Mouse (Mus musculus) midbrain, postnatal 0 days (tissue): Measurements from ENCODE around the gene Tubg2. TPM values are rescaled to one million over a fixed set of nuclear protein-coding genes. Genes with fewer than 3 reads are reported as not detected.

Experiments used
- ATAC-seq: fragments of 200-750 bp; cut with Nextera tagmentation; 2 replicates; pipeline ENCODE4 v1.8.0; 2017; ENCODE audit warnings: moderate number of reproducible peaks, mild to moderate bottlenecking, moderate TSS enrichment, moderate library complexity; ENCODE audit not compliant: low FRiP score
- DNase-seq: peaks from one replicate; pipeline ENCODE4 v3.0.0-alpha.2; 2015; ENCODE audit warnings: low spot score
- H3K27ac ChIP-seq: fragments of 300-500 bp; sonication (generic); 2 replicates; pipeline ENCODE4 v1.5.1; 2014; ENCODE audit warnings: low read depth, mild to moderate bottlenecking, low read length, mixed read lengths
- H3K27me3 ChIP-seq: fragments of 300-500 bp; sonication (generic); 2 replicates; pipeline ENCODE4 v1.6.1; 2014; ENCODE audit warnings: low read length, control low read depth, mixed read lengths; ENCODE audit not compliant: insufficient read depth
- H3K36me3 ChIP-seq: fragments of 300-500 bp; sonication (generic); 2 replicates; pipeline ENCODE4 v1.6.1; 2014; ENCODE audit warnings: low read length, control low read depth, mixed read lengths; ENCODE audit not compliant: insufficient read depth
- H3K4me1 ChIP-seq: fragments of 300-500 bp; sonication (generic); 2 replicates; pipeline ENCODE4 v1.6.1; 2014; ENCODE audit warnings: mild to moderate bottlenecking, control low read depth, antibody characterized with exemption, low read length, mixed read lengths; ENCODE audit not compliant: insufficient read depth
- H3K4me2 ChIP-seq: fragments of 300-500 bp; sonication (generic); 2 replicates; pipeline ENCODE4 v1.6.1; 2014; ENCODE audit warnings: low read depth, mild to moderate bottlenecking, low read length, mixed read lengths; ENCODE audit not compliant: poor library complexity, severe bottlenecking
- H3K4me3 ChIP-seq: fragments of 300-500 bp; sonication (generic); 2 replicates; pipeline ENCODE4 v1.5.1; 2014; ENCODE audit warnings: low read depth, mild to moderate bottlenecking, low read length, moderate library complexity
- H3K9ac ChIP-seq: fragments of 300-500 bp; sonication (generic); replicated peaks from 2 replicates; pipeline ENCODE4 v1.6.1; 2014; ENCODE audit warnings: mild to moderate bottlenecking, low read length, moderate library complexity, mixed read lengths; ENCODE audit not compliant: poor library complexity, severe bottlenecking
- H3K9me3 ChIP-seq: fragments of 300-500 bp; sonication (generic); 2 replicates; pipeline ENCODE4 v1.6.1; 2016; ENCODE audit warnings: low read length, control low read depth
- CTCF ChIP-seq: IDR thresholded peaks from 2 replicates; pipeline ENCODE4 v1.5.1; 2016; ENCODE audit warnings: antibody characterized with exemption, mild to moderate bottlenecking
- WGBS: fragments of 180-500 bp; shearing (Covaris S2); extraction: QIAGEN DNeasy Blood & Tissue Kit; methylation state at CpG from one replicate; pipeline ENCODE4 v1.1.7; 2014; 5-methylcytosine and 5-hydroxymethylcytosine counted together
- microRNA-seq: library from miRNA; unstranded; fragments of <30 nt; microRNA quantifications from one replicate; pipeline ENCODE4, GENCODE M21; 2016; ENCODE audit warnings: borderline number of aligned reads
- polyA plus RNA-seq: library from polyadenylated mRNA; unstranded; fragments of >200 nt; fragmentation: Nextera tagmentation; extraction: Ambion mirVana; gene quantifications from 2 replicates; pipeline ENCODE4 v1.2.1, GENCODE M21; 2015
- total RNA-seq: library from RNA; depleted of rRNA; stranded (reverse); fragments of >200 nt; gene quantifications from 2 replicates; pipeline ENCODE4 v1.2.3, GENCODE M21; 2014; rRNA removed

Gene Tubg2
- total and polyA plus RNA-seq, 2 experiments from 2014 or later, result 40.6 to 86.1 TPM

DNA sequence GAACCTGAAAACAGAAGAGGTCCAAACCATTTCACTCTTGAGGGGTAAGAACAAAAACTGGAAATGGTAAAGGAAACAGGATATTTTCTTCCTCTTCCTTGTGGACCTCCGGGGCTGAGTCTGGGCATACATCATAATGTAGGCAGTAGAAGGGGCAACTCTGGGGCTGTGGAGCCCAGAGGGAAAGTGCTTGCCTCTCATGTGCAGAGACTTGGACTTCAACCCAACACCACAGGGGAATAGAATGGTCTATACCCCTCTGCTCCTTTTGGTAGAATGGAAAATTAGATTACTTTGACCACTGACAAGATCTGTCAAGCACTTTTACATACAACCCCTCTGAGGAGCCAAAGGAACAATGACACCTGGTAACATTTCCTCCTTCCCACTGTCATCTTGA lies 39.4 kb downstream of the Tubg2 start:
- H3K4me2 ChIP-seq, result no peak overlapping the region
- ATAC-seq (no peak), DNase-seq (no peak)
- H3K9me3 ChIP-seq, result no peaks in the 10 kb centered on the region
- H3K27me3 ChIP-seq, result no peaks in the 10 kb centered on the region
- 86% methylated on average over 1 of the region's 1 CpGs for WGBS
- H3K9ac ChIP-seq, result no peak overlapping the region
- no peak overlapping the region for H3K4me3 ChIP-seq
- H3K36me3 ChIP-seq, result peaks cover 47% of the 10 kb centered on the region
- TF ChIP-seq CTCF, result no peak
- H3K4me1 ChIP-seq, result no peaks in the 10 kb centered on the region
- no peak overlapping the region for H3K27ac ChIP-seq

DNA sequence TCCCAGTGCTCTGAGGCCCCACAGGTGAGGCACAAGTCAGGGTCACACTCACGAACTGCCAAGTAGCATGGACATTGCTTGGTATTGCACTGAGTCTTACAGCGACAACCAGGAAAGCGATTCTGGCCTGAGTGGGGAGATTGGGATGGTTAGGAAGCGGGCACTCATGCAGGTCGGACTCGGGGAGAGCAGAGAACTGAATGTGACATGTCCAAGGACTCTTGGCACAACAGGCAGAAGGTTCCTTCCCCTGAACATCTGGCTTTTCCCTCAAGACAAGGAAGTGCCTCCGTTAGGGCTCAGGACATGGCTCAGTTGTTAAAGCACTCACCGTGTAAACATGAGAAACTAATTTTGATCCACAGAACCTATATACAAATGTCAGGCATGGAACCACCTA lies 39.9 kb downstream of the Tubg2 start:
- H3K36me3 ChIP-seq, result peaks cover 50% of the 10 kb centered on the region
- no peak overlapping the region for H3K4me2 ChIP-seq
- 89% methylated on average over 8 of the region's 8 CpGs for WGBS

DNA sequence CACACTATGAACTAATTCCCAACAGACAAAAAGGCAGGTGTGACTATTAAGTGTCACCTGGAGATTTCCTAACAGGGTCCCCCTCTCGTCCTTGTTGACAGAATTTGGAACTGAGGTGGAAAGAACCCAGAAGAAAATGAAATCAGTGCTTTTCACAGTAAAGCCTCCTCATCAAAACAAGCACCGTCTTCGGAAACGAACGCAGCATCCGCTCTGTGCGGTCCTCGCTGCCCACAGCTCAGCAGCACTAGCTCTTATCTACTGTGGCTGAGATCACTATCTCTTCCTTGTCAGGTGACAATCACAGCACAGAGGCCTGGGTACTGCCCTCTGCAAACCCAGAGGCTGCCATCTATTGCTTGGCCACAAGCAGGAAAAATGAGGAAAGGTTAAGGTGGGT lies 40.5 kb downstream of the Tubg2 start:
- Histone ChIP-seq H3K4me2 (no peak overlapping the region), H3K9me3 (no peaks in the 10 kb centered on the region), H3K9ac (no peak overlapping the region), H3K27ac (no peak overlapping the region), H3K4me3 (no peak overlapping the region), H3K36me3 (peaks cover 52% of the 10 kb centered on the region), H3K27me3 (no peaks in the 10 kb centered on the region), H3K4me1 (no peaks in the 10 kb centered on the region)
- TF ChIP-seq CTCF, result no peak
- WGBS, result 92% methylated on average over 8 of the region's 8 CpGs
- DNase-seq (no peak), ATAC-seq (no peak)

More for the DNA sequence above, 39.9 kb downstream of the Tubg2 start:
- ATAC-seq (no peak), DNase-seq (no peak)
- Histone ChIP-seq H3K4me1 (no peaks in the 10 kb centered on the region), H3K9me3 (no peaks in the 10 kb centered on the region), H3K27me3 (no peaks in the 10 kb centered on the region), H3K27ac (no peak overlapping the region), H3K4me3 (no peak overlapping the region), H3K9ac (no peak overlapping the region)
- no peak for TF ChIP-seq CTCF

DNA sequence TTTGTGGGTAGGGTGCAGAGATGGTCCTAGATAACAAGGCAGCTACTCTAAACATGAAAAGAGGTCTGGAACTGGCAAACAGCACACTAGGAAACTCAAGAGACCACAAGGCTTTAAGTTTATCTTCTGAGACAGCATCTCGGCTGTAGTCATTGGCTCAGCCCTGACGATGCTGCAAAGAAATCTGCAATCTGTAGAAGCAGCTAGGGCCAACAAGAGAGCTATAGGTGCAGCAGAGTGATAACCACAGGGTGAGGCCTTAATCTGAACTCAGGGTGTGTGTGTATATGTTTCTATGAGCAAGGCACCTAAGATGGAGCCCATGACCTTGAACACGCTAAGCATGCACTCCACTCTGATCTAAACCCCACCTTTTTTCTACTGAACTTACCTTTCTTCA lies 43.8 kb downstream of the Tubg2 start:
- DNase-seq (no peak), ATAC-seq (no peak)
- WGBS, result 96% methylated on average over 3 of the region's 3 CpGs
- no peaks in the 10 kb centered on the region for H3K4me1 ChIP-seq
- peaks cover 68% of the 10 kb centered on the region for H3K36me3 ChIP-seq
- no peak overlapping the region for H3K27ac ChIP-seq
- H3K4me2 ChIP-seq, result no peak overlapping the region
- H3K4me3 ChIP-seq, result no peak overlapping the region
- TF ChIP-seq CTCF, result no peak
- H3K9me3 ChIP-seq, result no peaks in the 10 kb centered on the region
- H3K9ac ChIP-seq, result no peak overlapping the region
- no peaks in the 10 kb centered on the region for H3K27me3 ChIP-seq

DNA sequence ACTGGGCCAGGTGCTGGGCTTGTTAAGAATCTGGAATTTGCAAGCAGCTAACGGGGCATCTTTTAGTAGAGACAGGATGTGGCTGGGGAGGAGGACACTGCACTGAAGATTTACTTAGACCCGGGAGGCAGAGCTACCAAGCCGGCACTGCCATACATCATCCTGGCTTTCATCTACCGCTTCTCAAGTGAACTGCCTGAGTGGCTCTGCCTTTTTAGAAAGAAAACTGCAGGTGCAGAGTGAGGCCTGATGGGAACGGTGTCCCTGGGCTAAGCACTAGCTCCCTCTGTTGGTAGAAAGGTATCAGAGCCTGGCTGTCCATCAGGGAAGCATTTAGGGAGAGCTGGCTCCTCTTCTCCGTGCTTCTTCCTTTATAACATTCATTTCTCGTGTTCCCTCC lies 45.3 kb downstream of the Tubg2 start:
- Histone ChIP-seq H3K27me3 (no peaks in the 10 kb centered on the region), H3K4me2 (no peak overlapping the region), H3K9me3 (no peaks in the 10 kb centered on the region), H3K36me3 (peaks cover 59% of the 10 kb centered on the region), H3K4me3 (no peak overlapping the region), H3K9ac (no peak overlapping the region), H3K4me1 (no peaks in the 10 kb centered on the region), H3K27ac (0 out of 2 replicates have a peak overlapping the region, but pooled peaks have one; percentile 18)
- TF ChIP-seq CTCF, result peak; percentile 89
- peak; percentile 85 for DNase-seq
- 20% methylated on average over 7 of the region's 7 CpGs for WGBS
- no peak for ATAC-seq

Small RNA genes within 50 kb of the gene (microRNA-seq; reads per million reads assigned to microRNA genes)
- not detected for gene Gm27626

Other genes starting within 250 kb of the Tubg2 start
- gene Stat3, start 216.4 kb upstream of the Tubg2 start, total RNA-seq, result 37.8 and 47.1 TPM in 2 replicates
- 34.2 and 40.8 TPM in 2 replicates for gene Stat3, start 216.4 kb upstream of the Tubg2 start, polyA plus RNA-seq
- 24.8 and 26.0 TPM in 2 replicates for gene Cavin1, start 185.0 kb upstream of the Tubg2 start, total RNA-seq
- gene Cavin1, start 185.0 kb upstream of the Tubg2 start, polyA plus RNA-seq, result 46.0 and 47.5 TPM in 2 replicates
- gene Atp6v0a1, start 146.5 kb upstream of the Tubg2 start, total RNA-seq, result 242 and 247 TPM in 2 replicates
- gene Atp6v0a1, start 146.5 kb upstream of the Tubg2 start, polyA plus RNA-seq, result 204 and 210 TPM in 2 replicates
- gene Naglu, start 85.9 kb upstream of the Tubg2 start, total RNA-seq, result 20.9 and 22.2 TPM in 2 replicates
- 16.0 and 16.6 TPM in 2 replicates for gene Naglu, start 85.9 kb upstream of the Tubg2 start, polyA plus RNA-seq
- 0.27 TPM in 1 of 2 replicates, not detected in the other for gene Hsd17b1, start 77.5 kb upstream of the Tubg2 start, total RNA-seq
- not detected in 2 replicates for gene Hsd17b1, start 77.5 kb upstream of the Tubg2 start, polyA plus RNA-seq
- gene Coasy, start 73.3 kb upstream of the Tubg2 start, total RNA-seq, result 41.8 and 48.7 TPM in 2 replicates
- 31.5 and 34.1 TPM in 2 replicates for gene Coasy, start 73.3 kb upstream of the Tubg2 start, polyA plus RNA-seq
- 60.7 and 61.3 TPM in 2 replicates for gene Mlx, start 68.6 kb upstream of the Tubg2 start, total RNA-seq
- gene Mlx, start 68.6 kb upstream of the Tubg2 start, polyA plus RNA-seq, result 64.1 and 67.8 TPM in 2 replicates
- 5.3 and 6.9 TPM in 2 replicates for gene Psmc3ip, start 60.5 kb upstream of the Tubg2 start, total RNA-seq
- gene Psmc3ip, start 60.5 kb upstream of the Tubg2 start, polyA plus RNA-seq, result 8.9 and 10.3 TPM in 2 replicates
- 54.9 and 61.7 TPM in 2 replicates for gene Retreg3, start 36.0 kb upstream of the Tubg2 start, total RNA-seq
- 24.8 and 26.0 TPM in 2 replicates for gene Retreg3, start 36.0 kb upstream of the Tubg2 start, polyA plus RNA-seq
- gene Tubg1, start 36.0 kb upstream of the Tubg2 start, total RNA-seq, result 40.5 and 52.6 TPM in 2 replicates
- 64.4 and 64.6 TPM in 2 replicates for gene Tubg1, start 36.0 kb upstream of the Tubg2 start, polyA plus RNA-seq
- 12.5 and 15.0 TPM in 2 replicates for gene Cntnap1, start 14.6 kb downstream of the Tubg2 start, total RNA-seq
- gene Cntnap1, start 14.6 kb downstream of the Tubg2 start, polyA plus RNA-seq, result 3.0 and 3.2 TPM in 2 replicates
- gene Plekhh3, start 15.4 kb downstream of the Tubg2 start, total RNA-seq, result 13.7 and 23.4 TPM in 2 replicates
- 5.8 and 6.2 TPM in 2 replicates for gene Plekhh3, start 15.4 kb downstream of the Tubg2 start, polyA plus RNA-seq
- 0.61 and 1.4 TPM in 2 replicates for gene Ccr10, start 19.5 kb downstream of the Tubg2 start, total RNA-seq
- gene Ccr10, start 19.5 kb downstream of the Tubg2 start, polyA plus RNA-seq, result 0.75 and 0.83 TPM in 2 replicates
- 26.5 and 40.0 TPM in 2 replicates for gene Ezh1, start 70.6 kb downstream of the Tubg2 start, total RNA-seq
- gene Ezh1, start 70.6 kb downstream of the Tubg2 start, polyA plus RNA-seq, result 25.4 and 25.9 TPM in 2 replicates
- 55.0 and 67.5 TPM in 2 replicates for gene Ramp2, start 90.1 kb downstream of the Tubg2 start, total RNA-seq
- gene Ramp2, start 90.1 kb downstream of the Tubg2 start, polyA plus RNA-seq, result 95.3 and 103 TPM in 2 replicates
- gene Vps25, start 97.8 kb downstream of the Tubg2 start, total RNA-seq, result 77.3 and 82.3 TPM in 2 replicates
- 130 and 144 TPM in 2 replicates for gene Vps25, start 97.8 kb downstream of the Tubg2 start, polyA plus RNA-seq
- 4.2 and 8.1 TPM in 2 replicates for gene Wnk4, start 104.7 kb downstream of the Tubg2 start, total RNA-seq
- 7.5 and 9.2 TPM in 2 replicates for gene Wnk4, start 104.7 kb downstream of the Tubg2 start, polyA plus RNA-seq
- not detected in 2 replicates for gene Cntd1, start 123.1 kb downstream of the Tubg2 start, total RNA-seq
- gene Cntd1, start 123.1 kb downstream of the Tubg2 start, polyA plus RNA-seq, result 0.25 and 0.42 TPM in 2 replicates
- gene Coa3, start 123.2 kb downstream of the Tubg2 start, total RNA-seq, result 136 and 168 TPM in 2 replicates
- 204 and 229 TPM in 2 replicates for gene Coa3, start 123.2 kb downstream of the Tubg2 start, polyA plus RNA-seq
- 94.4 and 209 TPM in 2 replicates for gene Becn1, start 146.4 kb downstream of the Tubg2 start, total RNA-seq
- 145 and 150 TPM in 2 replicates for gene Becn1, start 146.4 kb downstream of the Tubg2 start, polyA plus RNA-seq
- gene Psme3, start 160.3 kb downstream of the Tubg2 start, total RNA-seq, result 69.1 and 74.0 TPM in 2 replicates
- gene Psme3, start 160.3 kb downstream of the Tubg2 start, polyA plus RNA-seq, result 75.0 and 76.5 TPM in 2 replicates
- gene Aoc2, start 169.2 kb downstream of the Tubg2 start, total RNA-seq, result 5.3 and 6.7 TPM in 2 replicates
- 0.64 and 0.77 TPM in 2 replicates for gene Aoc2, start 169.2 kb downstream of the Tubg2 start, polyA plus RNA-seq
- 0.66 and 1.2 TPM in 2 replicates for gene Aoc3, start 174.7 kb downstream of the Tubg2 start, total RNA-seq
- 0.07 and 0.20 TPM in 2 replicates for gene Aoc3, start 174.7 kb downstream of the Tubg2 start, polyA plus RNA-seq
- gene G6pc, start 211.7 kb downstream of the Tubg2 start, total RNA-seq, result not detected in 2 replicates
- gene G6pc, start 211.7 kb downstream of the Tubg2 start, polyA plus RNA-seq, result not detected in 2 replicates